Mouse (Mus musculus) T-helper 17 cell (primary cell): ENCODE measurements around the gene Jam2.

Experiments
- in situ Hi-C, 2 experiments: fragments of 300-600 bp; cut with MboI, MseI; formaldehyde crosslinking; loops; 1 replicate in 1 of 2; 2 replicates in 1 of 2; pipeline ENCODE4 v1.15.1; 2025; ENCODE audit warnings: high pct_unique_total_duplicates in 2 of 2

The Jam2 gene

GRCm38 (mm10) chr16:84835441-84835822 lies 61.5 kb downstream of the Jam2 start, which contains the start of gene Atp5j:
Gene Atp5j, minus strand, starts transcription at chr16:84835625.
- in situ Hi-C loops, result no loop called here

DNA sequence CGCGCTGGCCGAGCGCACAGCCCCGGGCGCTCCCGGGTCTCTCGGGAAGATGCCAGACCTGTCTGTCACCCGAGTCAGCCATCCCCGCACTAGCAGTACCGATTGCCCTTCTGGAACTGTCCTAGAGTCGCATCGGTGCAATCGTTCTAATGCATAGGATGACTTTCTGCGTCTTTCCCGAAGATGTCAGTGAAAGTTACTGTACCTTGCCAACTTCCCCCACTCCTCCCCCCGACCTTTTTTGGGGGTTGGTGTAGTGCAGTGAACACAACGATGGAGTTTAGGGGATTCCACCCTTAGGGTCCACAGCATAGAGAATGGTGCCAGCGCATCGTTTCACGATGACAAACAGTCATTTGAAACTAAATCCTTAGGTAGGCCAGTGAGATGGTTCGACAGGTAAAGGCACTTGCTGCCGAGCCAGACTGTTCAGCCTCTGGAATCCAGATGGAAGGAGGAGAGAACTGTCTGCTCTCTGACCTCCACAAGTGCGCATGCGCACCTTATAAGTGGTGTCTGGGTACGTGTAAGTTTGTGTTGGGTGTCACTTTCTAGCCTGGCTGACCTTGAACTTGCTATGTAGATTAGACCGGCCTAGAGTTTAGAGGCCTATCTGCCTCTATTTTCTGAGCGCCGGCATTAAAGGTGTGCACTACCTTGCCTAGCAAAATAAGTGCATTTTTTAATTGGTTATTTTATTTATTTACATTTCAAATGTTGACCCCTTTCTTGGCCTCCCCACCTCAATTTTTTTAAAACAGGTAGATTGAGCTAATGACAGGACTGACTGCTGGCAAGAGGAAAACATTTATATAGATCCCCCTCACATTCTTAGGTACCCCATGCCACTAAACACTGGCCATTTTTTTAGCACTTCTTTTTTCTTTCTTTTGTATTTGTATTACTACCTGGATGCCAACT lies 62.2 kb downstream of the Jam2 start:
- in situ Hi-C loops, result no loop called here

GRCm38 (mm10) chr16:84838576-84838975 lies 64.7 kb downstream of the Jam2 start:
- in situ Hi-C loops, result no loop called here

DNA sequence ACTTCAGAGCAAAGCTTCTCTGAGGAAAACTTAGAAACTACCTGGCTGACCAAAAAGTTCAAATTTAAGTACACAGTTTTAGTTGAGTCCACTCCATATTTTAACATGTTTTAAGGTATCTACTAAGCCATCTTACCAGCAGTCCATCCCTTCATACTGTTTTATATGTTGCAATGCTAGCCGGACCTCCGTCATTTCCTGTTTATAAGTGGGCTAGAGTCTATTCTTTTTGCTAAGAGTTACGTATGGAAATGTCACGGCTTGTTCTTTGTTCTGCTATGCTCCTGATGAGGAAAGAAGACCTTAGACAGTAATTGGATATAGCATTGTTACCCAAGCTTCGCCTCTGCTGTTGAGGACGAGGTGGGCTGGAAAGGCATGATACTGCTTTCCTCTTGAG lies 79.6 kb downstream of the Jam2 start:
- in situ Hi-C loops, result no loop called here

GRCm38 (mm10) chr16:84864656-84865055 lies 90.7 kb downstream of the Jam2 start:
- in situ Hi-C loops, result no loop called here

DNA sequence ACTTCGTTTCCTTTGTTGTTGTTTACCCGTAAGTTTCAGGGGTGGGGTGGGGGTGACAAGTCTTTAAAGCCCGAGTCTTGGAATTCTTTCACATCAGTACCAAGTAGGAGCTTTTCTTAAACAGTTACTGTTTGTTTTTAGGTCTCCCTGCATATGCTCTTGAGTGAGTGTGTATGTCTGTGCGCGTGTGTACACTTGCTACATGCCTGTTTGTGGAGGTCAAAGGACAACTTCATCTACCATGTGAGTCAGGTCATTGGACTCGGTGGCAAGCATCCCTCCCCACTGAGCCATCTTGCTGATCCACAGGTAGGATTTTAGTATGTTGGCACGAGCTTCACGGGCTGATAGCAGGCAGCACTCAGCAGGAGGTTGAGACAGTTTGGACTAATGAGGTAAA lies 99.9 kb downstream of the Jam2 start:
- in situ Hi-C loops, result loop anchor here in 1 of 2 experiments (5.0 kb wide), 1 partner anchor 347 kb away; no protein-coding TSS in a partner anchor

DNA sequence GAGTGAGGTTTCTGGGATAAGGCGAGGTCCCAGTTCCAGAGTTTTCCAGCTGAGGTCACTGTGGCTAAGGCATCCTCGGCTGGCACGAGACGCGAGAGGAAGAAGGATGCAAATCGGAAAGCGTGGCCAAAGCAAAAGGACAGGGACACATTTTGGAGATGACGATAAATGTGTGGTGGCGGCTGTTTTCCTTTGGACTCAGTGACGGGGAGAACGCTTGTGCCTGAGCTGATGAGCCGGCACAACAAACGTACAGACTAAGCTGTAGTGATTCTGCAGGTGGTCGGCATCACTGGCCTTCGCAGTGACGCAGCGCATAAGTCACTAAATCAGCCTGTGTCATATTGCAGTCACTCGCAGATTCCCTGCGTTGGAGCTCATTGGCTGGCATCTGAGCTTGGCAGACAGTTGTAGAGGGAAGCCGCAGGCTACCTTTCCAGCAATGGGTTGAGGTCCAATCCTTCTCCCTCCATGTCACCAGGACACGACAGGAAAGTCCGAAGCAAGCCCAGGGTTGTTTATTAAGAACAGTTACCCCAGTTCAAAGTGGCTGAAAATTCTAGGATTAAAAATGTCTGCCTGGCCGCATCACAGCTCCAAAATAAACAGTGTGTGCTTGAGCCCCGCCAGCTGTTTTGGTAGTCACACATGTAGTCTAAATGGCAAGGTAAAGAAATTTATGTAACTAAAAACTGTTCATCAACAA lies 101.2 kb downstream of the Jam2 start:
- in situ Hi-C loops, result loop anchor here in 1 of 2 experiments (5.0 kb wide), 1 partner anchor 318 kb away; no protein-coding TSS in a partner anchor
